Mouse (Mus musculus) lung, adult 2 months (tissue): ENCODE measurements around the gene Dhfr.

ENCODE experiments used
- CTCF ChIP-seq: fragments of 200-500 bp; IDR thresholded peaks from 2 replicates; pipeline ENCODE4 v1.5.1; 2011; ENCODE audit warnings: mild to moderate bottlenecking, low read length, control low read depth; ENCODE audit not compliant: insufficient read depth
- POLR2A ChIP-seq: fragments of 200-500 bp; IDR thresholded peaks from 2 replicates; pipeline ENCODE4 v1.6.1; 2011; ENCODE audit warnings: low read depth, mild to moderate bottlenecking, control low read depth, low read length, borderline replicate concordance; ENCODE audit errors: extremely low read depth

GRCm38 (mm10) chr13:92423711-92424110 is 69.2 kb downstream of the Dhfr start:
- TF ChIP-seq CTCF, result no peak
- TF ChIP-seq POLR2A, result no peak
